In the genomic region with DNA sequence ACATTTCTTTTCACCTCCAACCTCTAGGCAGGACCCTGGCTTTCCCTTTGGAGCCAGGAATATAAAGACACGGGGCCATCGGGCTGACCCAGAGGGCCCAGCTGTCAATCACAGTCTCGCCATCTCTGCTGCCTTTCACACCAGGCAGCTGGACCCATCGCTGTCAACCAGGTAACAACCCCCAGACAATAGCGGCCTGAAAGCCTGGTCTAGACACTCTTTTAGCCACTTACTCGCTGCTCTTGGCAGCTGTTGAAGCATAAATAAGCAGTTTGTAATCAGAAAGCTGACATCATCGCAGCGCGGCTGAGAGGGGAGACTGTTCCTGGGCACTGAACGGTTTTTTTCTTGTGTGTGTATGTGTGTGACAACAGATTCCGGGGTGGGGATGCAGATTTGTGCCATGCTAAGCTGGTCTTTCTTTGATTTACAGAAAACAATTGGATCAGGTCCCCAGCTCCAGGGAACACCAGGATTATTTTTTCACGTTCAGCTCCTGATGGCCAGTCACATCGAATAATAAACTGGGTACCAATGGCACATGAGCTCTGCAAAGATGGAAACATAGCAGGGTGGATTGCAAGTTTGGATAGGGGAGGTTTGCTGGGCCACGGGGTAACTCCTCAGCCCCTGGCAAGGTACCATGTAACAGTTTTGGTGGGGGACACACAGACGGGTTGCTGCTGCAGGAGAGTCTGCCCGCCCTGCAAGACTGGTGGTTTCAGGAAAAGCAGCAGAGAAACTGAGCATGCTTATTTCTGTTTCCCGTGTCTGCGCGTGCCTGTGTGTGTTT, we compare ENCODE assay signal across 11 mouse cellular contexts.
DNase-seq lines count a peak whose midpoint lies in the region; ATAC-seq and TF ChIP-seq lines count a peak whose summit lies in the region.
"Had no signal": no experiment of that assay in that cellular context is flagged by ENCODE, and none has a peak within 500 bp of the region (broad histone marks: within the 10 kb centered on the region; RNA-seq: fewer than 3 reads in every experiment).

No protein-coding gene starts in this region.

- no peak for ATAC-seq in heart, embryonic 12.5 days (ENCODE audit: insufficient number of reproducible peaks, low FRiP score)
- peak; percentile 87 for ATAC-seq in forebrain, embryonic 15.5 days (replicated peaks)
- no peak for ATAC-seq in liver, postnatal 0 days
- ATAC-seq: CD4-positive, CD25-positive, alpha-beta regulatory T cell, adult 4 months had no signal

- 35% methylated on average over 19 of the region's 19 CpGs for WGBS in heart, embryonic 12.5 days
- WGBS in forebrain, embryonic 15.5 days = 6% methylated on average over 19 of the region's 19 CpGs
- 19% methylated on average over 19 of the region's 19 CpGs for WGBS in cerebellum, adult 2 months
- WGBS in liver, postnatal 0 days (ENCODE audit: insufficient replicate concordance) = 62% methylated on average over 19 of the region's 19 CpGs

- TF ChIP-seq CTCF in cerebellum, adult 2 months (IDR thresholded peaks at IDR 0.05; ENCODE audit: borderline replicate concordance, insufficient read depth, low read depth, low read length) = no peak
- no peak for TF ChIP-seq CTCF in liver, postnatal 0 days (IDR thresholded peaks at IDR 0.05; ENCODE audit: low read depth)

- no peaks in the 10 kb centered on the region for H3K27me3 ChIP-seq in heart, embryonic 12.5 days (replicated peaks)
- H3K27me3 ChIP-seq in forebrain, embryonic 15.5 days = no peaks in the 10 kb centered on the region
- no peaks in the 10 kb centered on the region for H3K27me3 ChIP-seq in cerebellum, adult 2 months (ENCODE audit: control insufficient read depth, insufficient read depth, low read length)
- H3K27me3 ChIP-seq in liver, postnatal 0 days (ENCODE audit: insufficient read depth, low read length) = no peaks in the 10 kb centered on the region
- H3K27me3 ChIP-seq: megakaryocyte, embryonic 14.5 days; stomach, embryonic 15.5 days had no signal

- TF ChIP-seq EP300 in liver, postnatal 0 days (IDR thresholded peaks at IDR 0.05; ENCODE audit: low read depth) = no peak

- no peaks in the 10 kb centered on the region for H3K9me3 ChIP-seq in heart, embryonic 12.5 days (replicated peaks)
- H3K9me3 ChIP-seq in forebrain, embryonic 15.5 days = no peaks in the 10 kb centered on the region
- H3K9me3 ChIP-seq in liver, postnatal 0 days (ENCODE audit: low read length) = no peaks in the 10 kb centered on the region
- H3K9me3 ChIP-seq: stomach, embryonic 15.5 days had no signal

- TF ChIP-seq POLR2A in cerebellum, adult 2 months (IDR thresholded peaks at IDR 0.05; ENCODE audit: borderline replicate concordance, insufficient read depth, low read length) = no peak

- DNase-seq in heart, postnatal 14 days = no peak
- peak; percentile 61 for DNase-seq in brain, adult 2 months (ENCODE audit: low read depth, low spot score)
- DNase-seq in mesoderm, embryonic 11.5 days (ENCODE audit: low read depth, low spot score) = peak; percentile 62
- DNase-seq in testis, postnatal 14 days (ENCODE audit: low spot score) = no peak
- no peak for DNase-seq in cerebellum, adult 2 months
- no peak for DNase-seq in liver, postnatal 0 days

- no peaks in the 10 kb centered on the region for H3K36me3 ChIP-seq in heart, embryonic 12.5 days
- H3K36me3 ChIP-seq in forebrain, embryonic 15.5 days = no peaks in the 10 kb centered on the region
- no peaks in the 10 kb centered on the region for H3K36me3 ChIP-seq in liver, postnatal 0 days (replicated peaks; ENCODE audit: insufficient read depth, low read length)
- H3K36me3 ChIP-seq: stomach, embryonic 15.5 days had no signal

- H3K4me2 ChIP-seq in heart, embryonic 12.5 days = peak overlapping the region; percentile 54
- H3K4me2 ChIP-seq in forebrain, embryonic 15.5 days (replicated peaks) = peak overlapping the region; percentile 55
- H3K4me2 ChIP-seq in liver, postnatal 0 days (ENCODE audit: low read depth, low read length) = no peak overlapping the region
- H3K4me2 ChIP-seq: stomach, embryonic 15.5 days had no signal

- H3K4me3 ChIP-seq in heart, embryonic 12.5 days = peak overlapping the region; percentile 9
- peak overlapping the region; percentile 21 for H3K4me3 ChIP-seq in forebrain, embryonic 15.5 days
- H3K4me3 ChIP-seq in cerebellum, adult 2 months (replicated peaks; ENCODE audit: insufficient read depth, low read depth, low read length) = no peak overlapping the region
- H3K4me3 ChIP-seq in liver, postnatal 0 days (ENCODE audit: low read depth, low read length) = no peak overlapping the region
- H3K4me3 ChIP-seq: megakaryocyte, embryonic 14.5 days; stomach, embryonic 15.5 days had no signal

- no peak overlapping the region for H3K27ac ChIP-seq in heart, embryonic 12.5 days (ENCODE audit: poor library complexity, severe bottlenecking)
- H3K27ac ChIP-seq in forebrain, embryonic 15.5 days (replicated peaks) = peak overlapping the region; percentile 96
- no peak overlapping the region for H3K27ac ChIP-seq in cerebellum, adult 2 months (ENCODE audit: insufficient read depth, low read length)
- H3K27ac ChIP-seq in liver, postnatal 0 days (ENCODE audit: low read depth) = no peak overlapping the region
- H3K27ac ChIP-seq: stomach, embryonic 15.5 days had no signal

- peaks cover 12% of the 10 kb centered on the region for H3K4me1 ChIP-seq in heart, embryonic 12.5 days (replicated peaks)
- peaks cover 67% of the 10 kb centered on the region for H3K4me1 ChIP-seq in forebrain, embryonic 15.5 days
- H3K4me1 ChIP-seq in cerebellum, adult 2 months (ENCODE audit: control insufficient read depth, insufficient read depth, low read length) = no peaks in the 10 kb centered on the region
- H3K4me1 ChIP-seq in liver, postnatal 0 days (ENCODE audit: insufficient read depth) = no peaks in the 10 kb centered on the region
- H3K4me1 ChIP-seq: megakaryocyte, embryonic 14.5 days; stomach, embryonic 15.5 days had no signal

- peak overlapping the region; percentile 24; the same call in 1 of the 2 replicates for H3K9ac ChIP-seq in heart, embryonic 12.5 days
- peak overlapping the region; percentile 20 for H3K9ac ChIP-seq in forebrain, embryonic 15.5 days (replicated peaks)
- no peak overlapping the region for H3K9ac ChIP-seq in liver, postnatal 0 days (replicated peaks)
- H3K9ac ChIP-seq: stomach, embryonic 15.5 days had no signal

- intact Hi-C loops in heart, postnatal 14 days (cut with DNase I) = loop anchor here (10.0 kb wide), 1 partner anchor 437 kb away; a partner anchor contains a TSS

Comparison
In these comparisons a context has a peak if more than half of its experiments do, and no peak if none do; other contexts are left out.
1. H3K4me3 ChIP-seq: peak in heart, embryonic 12.5 days (single experiment) and forebrain, embryonic 15.5 days (single experiment); none in cerebellum, adult 2 months (single experiment) and liver, postnatal 0 days (single experiment).
2. DNase-seq: peak in brain, adult 2 months (single experiment) and mesoderm, embryonic 11.5 days (single experiment); none in heart, postnatal 14 days (0 of 2), testis, postnatal 14 days (single experiment), cerebellum, adult 2 months (0 of 2) and liver, postnatal 0 days (single experiment).